Mouse (Mus musculus) liver, adult (tissue): Measurements from ENCODE around the gene Csrnp2.

Experiments
- GATA4 ChIP-seq: IDR thresholded peaks from 2 replicates; pipeline ENCODE4 v1.6.1; 2014; ENCODE audit warnings: mild to moderate bottlenecking, low read length; ENCODE audit not compliant: insufficient replicate concordance

Csrnp2 gene

DNA sequence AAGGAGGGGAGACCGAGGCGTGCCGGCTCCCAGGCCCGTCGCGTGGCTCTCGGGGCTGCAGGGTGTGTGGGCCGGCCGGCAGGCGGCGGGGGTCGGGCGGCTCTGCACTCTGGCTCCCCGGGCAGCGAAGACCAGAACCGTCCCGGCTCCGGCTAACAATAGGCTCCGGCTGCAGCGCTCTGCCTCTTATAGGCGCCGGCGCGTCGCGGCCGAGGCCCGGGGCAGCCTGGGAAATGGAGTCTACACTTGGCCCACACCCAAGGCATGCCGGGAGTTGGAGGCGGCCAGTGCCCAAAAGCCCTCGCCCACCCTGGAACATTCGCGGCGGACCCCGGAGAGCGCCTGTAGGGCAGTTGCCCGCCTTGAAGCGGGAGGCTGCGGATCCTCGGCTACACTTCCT lies at the start of gene Csrnp2:
Gene Csrnp2 (minus strand): TSS at position 387 of the 400 bp plus-strand sequence.
- no peak; the same call in 1 of the 2 replicates for TF ChIP-seq GATA4

DNA sequence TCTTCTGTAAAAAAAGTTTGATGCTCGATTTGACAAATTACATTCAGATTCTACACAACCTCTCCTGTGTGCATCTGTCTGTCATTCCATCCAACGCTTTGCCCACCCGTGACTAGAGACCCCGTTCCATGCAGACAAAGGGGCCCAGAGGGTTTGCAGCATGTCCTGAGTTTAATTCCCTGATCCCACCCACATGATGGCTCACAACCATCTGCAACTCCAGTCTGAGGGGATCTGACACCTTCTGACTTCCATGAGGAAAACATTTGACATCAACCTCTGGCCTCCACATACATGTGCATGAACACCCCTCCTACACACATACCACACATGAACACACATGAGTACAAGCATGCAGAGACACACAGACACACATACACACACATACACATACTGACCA lies 46.1 kb upstream of the Csrnp2 start:
- TF ChIP-seq GATA4: no peak

DNA sequence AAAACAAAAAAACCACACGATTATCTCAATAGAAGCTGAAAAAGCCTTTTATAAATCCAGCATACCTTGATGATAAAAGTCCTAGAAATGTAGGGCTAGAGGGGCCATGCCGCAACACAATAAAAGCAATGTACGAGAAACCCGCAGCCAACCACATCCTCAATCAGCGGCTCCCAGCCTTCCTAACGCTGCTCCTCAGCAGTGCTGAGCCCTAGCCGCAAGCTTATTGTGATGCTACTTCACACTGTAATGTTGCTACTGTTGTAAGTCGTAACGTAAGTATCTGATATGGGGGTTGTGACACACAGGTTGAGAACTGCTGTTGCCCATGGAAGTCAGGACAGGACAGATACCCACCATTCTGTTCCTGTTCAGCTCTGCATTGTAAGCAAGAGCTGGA lies 44.1 kb upstream of the Csrnp2 start:
- no peak for TF ChIP-seq GATA4

DNA sequence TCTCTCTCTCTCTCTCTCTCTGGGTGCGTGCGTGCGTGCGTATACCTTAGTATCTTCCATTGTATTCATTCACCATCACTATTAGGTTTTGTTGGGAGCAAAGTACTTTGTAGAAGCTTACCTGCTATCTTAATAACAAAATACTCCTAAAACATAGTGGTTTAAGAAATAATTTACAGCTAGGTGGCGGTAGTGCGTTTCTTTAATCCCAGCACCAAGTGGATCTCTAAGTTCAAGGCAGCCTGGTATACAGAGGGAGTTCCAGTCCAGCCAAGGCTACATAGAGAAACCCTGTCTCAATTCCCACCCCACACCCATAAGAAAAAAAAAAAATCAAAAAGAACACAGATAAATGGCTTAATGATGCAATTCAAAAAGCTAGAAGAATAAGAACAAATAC lies 42.6 kb upstream of the Csrnp2 start:
- no peak for TF ChIP-seq GATA4

DNA sequence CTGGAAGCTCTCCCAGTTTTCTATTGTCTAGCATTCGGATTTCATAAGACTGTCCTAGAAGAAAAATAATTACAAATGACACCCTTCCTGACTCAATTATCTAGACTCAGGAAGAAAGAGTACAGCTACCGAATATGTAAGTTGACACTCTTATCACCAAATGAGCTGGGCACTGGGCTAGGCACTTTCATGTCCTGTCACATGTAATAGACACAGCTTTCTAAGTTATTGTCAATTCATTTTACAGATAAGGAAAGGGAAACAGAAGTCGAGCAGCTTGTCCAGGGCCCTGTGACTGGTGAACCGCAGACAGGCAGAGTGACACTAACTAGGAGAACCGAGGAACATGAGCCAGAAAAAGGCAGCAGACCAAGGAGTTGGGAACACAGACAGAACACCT lies 32.6 kb upstream of the Csrnp2 start:
- TF ChIP-seq GATA4: no peak

DNA sequence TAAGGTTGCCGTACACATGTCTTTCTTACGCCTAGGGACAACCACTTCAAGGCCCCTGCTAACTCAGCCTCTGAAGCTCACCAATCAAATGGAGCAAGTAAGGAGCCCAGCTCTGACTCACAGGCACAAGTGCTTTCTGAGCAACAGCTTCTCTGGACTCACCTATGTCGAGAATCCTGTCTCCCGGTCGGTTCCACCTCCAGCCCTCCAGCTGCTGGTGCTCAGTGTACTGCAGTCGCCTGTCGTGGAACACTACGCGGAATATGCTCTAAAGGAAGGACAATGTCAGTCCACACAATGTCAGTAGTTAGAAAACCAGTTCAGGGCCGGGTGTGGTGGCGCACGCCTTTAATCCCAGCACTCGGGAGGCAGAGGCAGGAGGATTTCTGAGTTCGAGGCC lies 30.1 kb upstream of the Csrnp2 start:
- TF ChIP-seq GATA4: no peak

DNA sequence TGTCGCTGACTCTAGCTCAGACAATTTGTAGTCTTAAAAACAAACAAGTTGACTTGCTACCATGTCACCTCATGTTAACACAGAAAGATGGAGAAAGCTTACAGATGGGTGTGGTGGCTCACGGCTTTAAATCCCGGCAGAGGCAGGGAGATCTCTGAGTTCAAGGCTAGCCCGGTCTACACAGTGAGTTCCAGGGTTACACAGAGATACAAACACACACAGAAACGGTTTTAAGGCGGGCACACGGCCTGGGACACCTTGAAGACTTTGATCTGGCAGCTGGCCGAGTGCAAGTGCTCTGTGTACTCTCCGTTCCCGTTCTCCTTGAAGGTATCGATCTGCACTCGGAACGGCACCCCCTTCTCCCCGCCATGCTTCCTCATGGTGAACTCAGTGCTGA lies 25.0 kb upstream of the Csrnp2 start:
- no peak for TF ChIP-seq GATA4

DNA sequence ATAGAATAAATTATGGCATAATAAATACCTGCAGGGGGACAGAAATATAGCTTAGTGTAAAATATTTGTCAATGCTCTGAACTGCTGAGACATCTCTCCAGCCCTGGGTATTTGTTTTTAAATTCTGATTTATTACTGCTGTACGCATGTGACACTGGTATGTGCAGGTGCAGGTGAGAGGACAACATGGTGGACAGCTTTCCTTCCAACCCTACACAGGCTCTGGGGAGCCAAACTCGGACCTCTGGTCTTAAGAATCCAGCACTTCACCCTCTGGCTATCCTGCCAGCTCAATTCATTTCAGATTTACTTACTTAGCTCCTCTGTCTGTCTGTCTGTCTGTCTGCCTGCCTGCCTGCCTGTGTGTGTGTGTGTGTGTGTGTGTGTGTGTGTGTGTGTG lies 19.8 kb upstream of the Csrnp2 start:
- no peak for TF ChIP-seq GATA4

DNA sequence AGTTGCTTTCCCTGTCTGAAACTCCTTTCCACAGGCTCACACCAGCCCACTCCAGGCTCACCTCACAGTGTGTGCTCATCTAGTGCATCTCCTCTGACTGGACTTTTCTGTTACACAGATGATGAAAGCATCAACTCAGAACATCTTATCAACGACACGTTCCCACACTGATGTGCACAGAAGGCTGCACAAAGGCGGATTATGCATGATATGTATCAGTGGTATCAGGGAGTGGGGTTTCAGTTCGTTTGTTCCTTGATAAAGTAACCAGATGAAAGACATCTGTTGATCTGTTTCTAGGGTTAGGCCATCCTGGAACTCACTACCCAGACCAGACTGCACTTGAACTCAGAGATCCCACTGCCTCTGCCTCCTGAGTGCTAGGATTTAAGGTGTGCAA lies 18.1 kb upstream of the Csrnp2 start:
- no peak for TF ChIP-seq GATA4

DNA sequence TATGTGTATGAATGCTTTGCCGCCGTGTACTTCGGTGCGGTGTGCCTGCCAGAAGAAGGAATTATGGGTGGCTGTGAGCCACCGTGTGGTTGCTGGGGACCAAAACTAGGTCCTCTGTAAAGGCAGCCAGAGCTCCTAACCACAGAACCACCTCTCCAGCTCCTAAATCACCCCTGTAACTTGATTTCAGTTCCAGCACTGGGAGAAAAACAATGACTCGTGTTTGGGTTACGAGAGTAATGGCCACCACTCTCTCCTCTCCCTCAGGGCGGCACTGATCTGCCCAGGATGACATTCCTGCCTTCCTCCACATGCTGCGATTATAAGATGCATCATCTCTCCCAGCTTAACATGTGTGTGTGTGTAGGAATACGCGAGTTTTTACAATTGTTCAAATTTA lies 14.8 kb upstream of the Csrnp2 start:
- TF ChIP-seq GATA4: no peak

DNA sequence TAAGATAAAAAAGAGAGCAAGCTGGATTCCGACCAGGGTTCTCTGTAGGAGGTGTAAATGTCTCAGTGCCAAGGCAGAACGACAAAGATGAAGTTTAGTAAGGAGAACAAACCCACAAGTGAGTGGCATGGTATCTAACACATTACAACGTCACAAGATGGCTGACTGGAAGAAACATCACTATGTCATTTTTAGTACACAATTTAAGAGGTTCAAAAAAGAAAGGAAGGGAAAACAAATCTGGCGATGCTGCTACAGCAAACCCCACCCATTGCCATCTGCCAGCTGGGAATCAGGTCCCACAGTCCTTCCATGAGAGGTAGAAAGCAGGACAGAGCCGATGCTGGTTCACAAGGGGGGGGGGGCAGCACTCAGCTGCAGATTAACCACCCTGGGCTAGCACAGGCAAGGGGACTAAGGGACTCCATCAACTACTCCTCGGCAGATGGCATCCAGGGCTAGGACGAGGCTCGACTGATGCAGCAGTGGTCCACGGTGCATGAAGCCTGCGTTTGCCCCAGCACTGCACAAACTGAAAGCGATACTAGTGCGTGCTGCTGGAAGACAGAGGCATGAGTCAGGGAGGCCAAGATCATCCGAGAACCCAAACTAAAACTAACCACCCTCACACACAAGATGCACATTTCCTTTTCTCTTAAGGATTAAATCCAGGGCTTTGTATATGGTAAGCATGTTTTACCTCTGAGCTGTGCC lies 13.3 kb upstream of the Csrnp2 start:
- TF ChIP-seq GATA4: no peak

DNA sequence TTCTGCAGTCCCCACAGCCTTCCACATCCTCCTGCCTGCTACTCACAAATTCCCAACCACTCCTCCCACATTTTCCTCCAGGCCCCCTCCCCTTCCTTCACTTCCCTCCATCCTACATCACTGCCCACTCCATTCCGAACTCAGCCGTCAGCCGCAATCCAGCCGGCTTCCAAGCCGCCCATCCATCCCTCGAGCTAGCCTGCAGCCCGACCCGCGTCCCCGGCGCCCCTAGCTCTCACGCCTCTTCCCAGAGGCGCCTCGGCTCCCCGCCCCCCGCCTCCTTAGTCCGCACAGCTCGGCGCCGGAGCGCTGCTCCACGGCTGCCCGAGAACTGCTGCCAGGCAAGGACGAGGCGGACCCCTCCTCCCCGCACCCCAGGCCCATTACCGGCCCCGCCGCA lies 641 bp downstream of the Csrnp2 start:
- TF ChIP-seq GATA4: no peak

DNA sequence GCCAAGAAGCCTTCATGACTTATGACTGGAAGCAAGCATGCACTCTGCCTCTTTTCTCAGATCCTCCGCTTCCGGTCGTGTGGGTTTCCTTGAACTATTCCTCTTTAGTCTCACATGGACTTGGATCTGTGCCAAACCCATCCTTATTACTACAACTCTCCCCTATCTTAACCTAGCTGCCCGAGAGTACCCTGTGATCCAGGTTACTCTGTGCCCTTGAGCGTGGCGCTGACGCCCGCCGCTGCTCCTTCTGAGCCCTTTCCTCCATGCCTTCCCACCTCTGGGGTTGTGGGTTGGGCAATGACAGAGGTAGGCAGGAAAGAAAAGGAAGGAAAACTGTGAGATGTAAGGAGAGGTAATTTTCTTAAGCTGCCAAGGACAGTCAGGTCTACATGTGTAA lies 3.3 kb downstream of the Csrnp2 start:
- TF ChIP-seq GATA4: no peak

DNA sequence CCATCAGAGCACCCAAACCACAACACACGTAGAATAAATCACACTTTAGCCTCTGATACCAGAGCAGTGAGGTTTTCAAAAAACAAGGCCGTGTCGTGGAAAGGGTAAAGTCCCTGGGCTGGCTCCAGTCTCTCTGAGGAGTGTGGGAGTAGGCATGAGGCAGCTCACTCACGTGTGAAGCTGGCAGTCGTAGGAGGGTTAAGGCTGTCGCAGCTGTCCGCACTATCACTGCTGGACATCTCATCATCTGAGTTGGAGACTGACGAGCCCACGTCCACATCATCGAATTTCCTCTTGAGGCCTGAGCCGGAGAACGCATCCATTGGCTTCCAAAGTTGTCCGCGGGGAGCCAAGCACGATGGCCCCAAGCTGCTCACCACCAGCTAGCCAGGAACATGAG lies 6.0 kb downstream of the Csrnp2 start:
- no peak for TF ChIP-seq GATA4

DNA sequence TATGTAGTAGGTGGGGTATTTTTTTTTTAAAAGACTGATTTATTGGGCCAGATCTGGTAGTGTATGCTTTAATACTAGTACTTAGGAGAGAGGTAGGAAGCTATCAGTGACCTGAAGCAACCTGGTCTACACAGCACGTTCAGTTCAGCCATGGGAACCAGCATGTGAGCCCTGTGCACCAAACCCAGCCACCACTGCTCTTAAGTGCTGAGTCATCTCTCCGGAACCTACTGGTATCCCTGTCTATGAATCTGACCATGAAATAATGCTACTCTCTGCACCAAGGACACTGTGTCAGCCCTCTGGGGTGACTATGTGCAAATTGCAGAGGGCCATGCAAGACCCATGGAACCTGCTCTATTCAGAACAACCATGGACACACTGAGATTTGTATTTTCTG lies 8.2 kb downstream of the Csrnp2 start:
- TF ChIP-seq GATA4: no peak

DNA sequence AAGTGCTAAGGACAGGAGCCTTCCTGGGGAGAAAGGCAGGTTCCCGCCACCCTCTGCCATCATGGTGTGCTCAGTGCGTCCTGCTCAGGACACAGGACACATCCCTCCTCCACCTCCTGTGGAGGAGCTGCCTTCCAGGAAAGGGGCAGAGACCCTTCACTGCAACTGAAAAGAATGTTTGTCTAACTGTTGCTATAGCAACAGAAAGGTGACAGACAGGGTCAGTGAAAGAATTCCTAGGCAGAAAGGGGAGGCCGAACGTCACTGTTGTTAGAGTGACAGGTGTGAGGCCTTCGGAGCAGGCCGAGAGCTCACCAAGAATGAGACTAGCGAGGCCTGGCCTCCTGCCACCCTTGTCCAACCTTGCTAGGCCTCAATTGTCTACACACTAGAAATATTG lies 8.8 kb downstream of the Csrnp2 start:
- TF ChIP-seq GATA4: no peak

DNA sequence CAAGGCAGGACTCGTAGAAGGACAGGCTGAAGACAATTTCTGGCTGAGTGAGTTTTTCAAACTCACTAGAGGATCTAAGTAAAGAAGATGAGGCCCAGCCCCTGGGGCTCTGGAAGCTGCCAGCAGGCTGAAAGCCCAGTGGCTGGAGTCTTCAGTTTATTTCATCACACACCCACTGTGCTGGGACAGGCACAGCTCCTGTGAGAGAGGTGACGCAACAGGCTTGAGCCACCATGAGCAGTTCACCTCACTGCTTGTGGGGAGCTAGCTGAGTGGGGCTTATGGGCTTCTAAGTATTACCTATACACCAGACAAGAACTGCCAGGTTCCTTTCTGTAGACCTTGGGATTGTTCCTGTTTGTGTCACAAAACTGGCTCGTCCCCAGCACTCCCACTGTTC lies 9.7 kb downstream of the Csrnp2 start:
- TF ChIP-seq GATA4: no peak
